Mouse (Mus musculus): ENCODE results near the gene Mbd6.
"Not testable (repeated sequence)": the region's sequence is repeated elsewhere in the genome, so short reads cannot be mapped to it uniquely, and the experiment has no call there.

Mbd6 gene

DNA sequence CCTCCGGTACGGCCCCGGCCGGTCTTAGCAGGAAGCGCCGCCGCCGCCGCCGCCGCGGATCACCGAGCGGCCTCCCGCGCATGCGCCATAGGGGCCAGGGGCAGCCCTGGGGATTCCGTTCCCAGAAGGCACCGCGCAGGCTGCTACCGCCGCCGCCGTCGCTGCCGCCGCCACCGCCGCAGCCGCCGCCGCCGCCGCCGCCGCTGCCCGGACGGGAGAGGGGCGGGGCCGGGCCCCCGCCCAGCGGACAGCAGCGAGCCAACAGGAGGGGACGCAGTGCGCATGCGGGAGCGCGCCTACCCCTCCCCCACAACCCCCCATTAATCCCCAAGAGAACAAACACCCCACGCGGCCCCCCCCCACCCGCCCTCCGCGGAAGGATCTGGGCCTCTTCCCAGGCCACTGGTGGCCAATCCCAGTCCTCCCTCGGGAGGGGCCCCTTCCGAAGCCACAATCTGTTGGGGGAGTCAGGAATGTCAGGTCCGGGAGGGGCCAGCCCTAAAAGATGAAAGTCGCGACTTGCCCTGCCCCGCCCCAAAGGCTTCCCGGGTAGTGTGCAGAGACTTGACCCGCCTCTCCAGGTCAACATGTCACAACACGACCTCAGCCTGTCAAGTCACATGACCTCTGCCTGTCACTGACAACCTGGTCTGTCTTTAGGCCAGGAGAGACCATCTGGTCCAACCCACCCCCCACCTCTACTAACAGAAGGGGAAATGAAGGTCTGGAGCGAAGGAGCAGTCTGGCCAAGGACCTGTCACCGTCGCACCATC lies at the start of gene Mbd6:
Mbd6 (minus strand) TSS at position 219 of the 773 bp plus-strand sequence.
- peak; percentile 75 to 80 for DNase-seq (ENCODE audit: low spot score in 2 of 2)

DNA sequence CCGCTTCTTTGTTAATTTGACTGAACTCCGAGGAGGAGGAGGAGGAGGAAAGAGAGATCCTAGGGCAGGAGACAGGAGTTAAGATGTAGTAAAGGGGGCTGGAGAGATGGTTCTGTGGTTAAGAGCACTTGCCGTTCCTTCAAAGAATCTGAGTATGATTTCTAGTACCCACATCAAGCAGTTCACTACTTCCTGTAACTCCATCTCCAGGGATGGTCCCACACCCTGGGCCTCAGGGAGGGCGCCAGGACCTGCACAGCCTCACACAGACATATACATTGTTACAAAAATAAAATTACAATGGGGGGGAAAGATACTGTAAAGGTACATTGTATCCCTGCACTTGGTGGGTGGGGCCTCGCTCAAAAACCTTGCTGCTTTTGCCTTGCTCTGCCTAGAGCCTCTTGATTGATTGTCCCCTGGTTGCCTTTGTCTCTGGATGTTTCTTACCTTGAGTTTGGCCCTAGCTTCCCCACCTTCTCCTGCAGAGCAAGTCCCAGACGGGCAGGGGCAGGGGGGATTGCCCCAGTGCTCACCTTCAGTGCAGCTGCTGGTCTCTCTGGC lies 48.8 kb upstream of the Mbd6 start:
- DNase-seq (ENCODE audit: low spot score in 2 of 2) = no peak

DNA sequence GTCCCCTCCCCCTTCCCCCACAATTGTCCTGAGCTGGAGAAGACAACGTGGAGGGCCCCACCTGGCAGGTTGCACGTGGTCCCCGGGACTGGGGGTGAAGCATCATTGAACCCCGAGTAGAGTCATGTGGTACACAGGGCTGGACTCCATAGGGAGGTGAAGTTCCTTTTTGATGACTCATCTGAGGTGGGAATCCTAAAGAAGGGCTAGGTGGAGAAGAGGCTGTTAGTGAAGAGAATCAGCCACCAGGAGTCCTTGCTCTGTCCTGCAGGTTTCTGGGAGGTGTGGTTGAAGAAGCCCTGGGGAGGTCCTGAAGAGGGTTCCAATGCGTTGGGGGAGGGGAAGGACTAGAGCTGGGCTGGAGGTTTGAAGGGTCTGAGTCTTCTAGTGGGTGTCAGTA lies 48.1 kb upstream of the Mbd6 start:
- no peak for DNase-seq (ENCODE audit: low spot score in 2 of 2)

DNA sequence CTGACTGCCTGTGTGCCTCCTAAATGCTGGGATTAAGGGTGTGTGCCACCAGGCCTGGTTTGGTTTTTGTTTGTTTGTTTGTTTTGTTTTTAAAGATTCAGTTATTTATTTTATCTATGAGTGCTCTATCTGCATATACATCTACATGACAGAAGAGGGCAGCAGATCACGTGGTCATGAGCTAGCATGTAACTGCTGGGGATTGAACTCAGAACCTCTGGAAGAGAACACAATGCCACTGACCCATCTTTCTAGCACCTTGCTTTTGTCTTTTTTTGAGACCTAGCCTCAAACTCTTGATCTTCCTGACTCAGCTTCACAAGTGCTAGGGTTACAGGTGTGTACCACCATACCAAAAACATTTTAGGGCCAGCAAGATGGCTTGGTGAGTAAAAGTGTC lies 46.5 kb upstream of the Mbd6 start:
- no peak for DNase-seq (ENCODE audit: low spot score in 2 of 2)

DNA sequence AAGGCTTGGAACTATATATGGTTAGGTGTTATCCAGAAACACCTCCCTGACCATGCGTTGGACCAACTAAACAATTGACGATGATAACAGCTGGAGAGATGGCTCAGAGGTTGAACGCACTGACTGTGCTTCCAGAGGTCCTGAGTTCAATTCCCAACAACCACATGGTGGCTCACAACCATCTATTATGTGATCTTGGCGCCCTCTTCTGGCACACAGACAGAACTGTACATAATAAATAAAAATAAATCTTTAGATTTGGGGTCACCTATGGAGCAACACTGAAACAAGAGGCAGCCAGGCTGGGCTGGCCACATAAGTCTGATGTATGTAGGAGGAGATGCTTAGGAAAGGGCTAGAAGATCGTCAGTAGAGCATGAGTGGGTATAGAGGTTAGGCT lies 44.3 kb upstream of the Mbd6 start:
- DNase-seq (ENCODE audit: low spot score in 2 of 2) = no peak

DNA sequence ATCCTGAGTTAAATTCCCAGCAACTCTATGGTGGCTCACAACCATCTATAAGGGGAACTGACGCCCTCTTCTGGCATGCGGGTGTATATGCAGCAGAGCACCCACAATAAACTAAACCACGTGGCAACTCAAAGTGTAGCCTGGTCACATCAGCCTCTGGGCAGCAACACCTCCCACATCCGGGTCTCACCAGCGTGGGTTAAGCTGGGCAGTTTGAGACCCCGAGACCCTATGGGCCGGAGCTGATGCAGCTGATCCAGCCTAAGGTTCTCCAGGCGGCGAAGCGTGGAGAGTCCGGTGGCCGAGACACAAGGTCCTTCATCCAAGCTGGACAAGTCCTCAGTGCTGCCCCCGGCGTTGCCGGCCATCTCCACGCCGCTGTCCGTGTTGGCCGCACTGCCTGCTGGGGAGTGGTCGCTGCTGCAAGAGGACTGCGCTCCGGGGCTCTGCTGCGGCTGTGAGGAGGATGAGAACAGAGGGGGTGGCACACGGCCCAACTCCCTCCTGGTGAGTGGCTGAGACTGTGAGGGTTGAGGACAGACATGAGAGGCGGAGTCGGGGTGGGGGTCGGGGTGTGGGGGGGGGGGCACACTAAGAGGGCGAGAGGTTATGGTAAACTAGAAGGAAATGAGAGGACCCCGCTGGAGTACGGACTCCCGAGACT lies 43.5 kb upstream of the Mbd6 start:
- DNase-seq (ENCODE audit: low spot score in 2 of 2) = no peak

DNA sequence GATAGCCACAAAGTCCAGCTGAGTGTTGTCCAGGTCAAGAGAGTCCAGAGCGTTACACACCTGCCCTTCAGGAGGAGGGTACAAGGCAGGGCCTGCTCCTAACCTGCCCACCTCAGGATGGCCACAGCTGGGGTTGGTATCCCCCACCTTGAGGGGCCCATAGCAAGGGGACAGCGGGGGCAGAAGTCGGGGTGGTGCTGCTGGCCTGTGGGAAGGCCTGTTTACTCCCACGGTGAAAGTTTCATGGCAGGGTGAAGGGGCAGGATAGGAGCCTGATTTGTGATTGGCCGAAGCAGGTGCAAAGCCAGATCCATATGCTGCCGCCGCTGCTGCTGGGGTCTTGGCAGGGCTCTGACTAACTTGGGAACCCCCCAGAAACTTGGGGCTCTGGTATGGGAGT lies 41.4 kb upstream of the Mbd6 start:
- DNase-seq (ENCODE audit: low spot score in 2 of 2) = no peak

DNA sequence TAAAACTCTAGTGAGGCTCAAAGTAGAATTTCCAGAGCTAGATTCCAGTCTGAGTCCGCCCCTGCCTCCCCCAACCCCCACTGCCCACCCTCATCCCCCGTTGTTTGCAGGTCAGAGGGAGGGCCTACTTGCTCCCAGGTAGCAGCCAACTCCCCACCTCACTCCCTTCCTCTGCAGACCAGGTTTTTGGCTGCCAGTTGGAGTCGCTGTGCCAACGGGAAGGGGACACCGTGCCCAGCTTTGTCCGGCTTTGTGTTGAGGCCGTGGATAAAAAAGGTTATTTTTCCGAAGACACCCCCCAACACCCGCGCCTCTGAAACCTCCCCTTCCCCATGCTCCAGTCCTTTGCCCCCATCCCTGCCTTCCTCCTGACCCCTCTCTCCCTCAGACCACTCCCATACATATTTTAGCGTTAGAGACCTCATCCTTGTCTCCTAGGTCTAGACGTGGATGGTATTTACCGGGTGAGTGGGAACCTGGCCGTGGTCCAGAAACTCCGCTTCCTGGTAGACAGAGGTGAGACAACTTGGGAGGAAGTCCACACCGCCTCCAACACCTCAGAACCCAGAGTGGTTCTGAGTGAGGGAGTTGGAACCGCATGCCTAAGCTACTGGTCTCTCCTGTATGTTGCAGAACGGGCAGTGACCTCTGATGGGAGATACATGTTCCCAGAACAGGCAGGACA lies 38.8 kb upstream of the Mbd6 start:
- no peak for DNase-seq (ENCODE audit: low spot score in 2 of 2)

DNA sequence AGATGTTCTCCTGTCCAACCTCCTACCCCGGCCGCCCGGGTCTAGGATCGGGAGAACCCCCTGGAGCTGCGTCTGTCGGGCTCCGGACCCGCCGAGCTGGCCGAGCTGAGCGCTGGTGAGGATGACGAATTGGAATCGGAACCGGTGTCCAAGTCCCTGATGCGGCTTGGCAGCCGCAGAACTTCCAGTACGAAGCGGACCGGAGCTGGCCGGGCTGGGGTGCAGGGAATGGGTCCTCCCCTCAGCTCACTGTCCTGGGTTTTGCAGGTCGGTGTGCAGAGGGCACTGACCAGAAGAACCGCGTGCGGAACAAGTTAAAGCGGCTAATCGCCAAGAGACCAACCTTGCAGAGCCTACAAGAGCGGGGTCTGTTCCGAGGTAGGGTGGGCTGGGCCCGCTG lies 38.0 kb upstream of the Mbd6 start:
- no peak for DNase-seq (ENCODE audit: low spot score in 2 of 2)

DNA sequence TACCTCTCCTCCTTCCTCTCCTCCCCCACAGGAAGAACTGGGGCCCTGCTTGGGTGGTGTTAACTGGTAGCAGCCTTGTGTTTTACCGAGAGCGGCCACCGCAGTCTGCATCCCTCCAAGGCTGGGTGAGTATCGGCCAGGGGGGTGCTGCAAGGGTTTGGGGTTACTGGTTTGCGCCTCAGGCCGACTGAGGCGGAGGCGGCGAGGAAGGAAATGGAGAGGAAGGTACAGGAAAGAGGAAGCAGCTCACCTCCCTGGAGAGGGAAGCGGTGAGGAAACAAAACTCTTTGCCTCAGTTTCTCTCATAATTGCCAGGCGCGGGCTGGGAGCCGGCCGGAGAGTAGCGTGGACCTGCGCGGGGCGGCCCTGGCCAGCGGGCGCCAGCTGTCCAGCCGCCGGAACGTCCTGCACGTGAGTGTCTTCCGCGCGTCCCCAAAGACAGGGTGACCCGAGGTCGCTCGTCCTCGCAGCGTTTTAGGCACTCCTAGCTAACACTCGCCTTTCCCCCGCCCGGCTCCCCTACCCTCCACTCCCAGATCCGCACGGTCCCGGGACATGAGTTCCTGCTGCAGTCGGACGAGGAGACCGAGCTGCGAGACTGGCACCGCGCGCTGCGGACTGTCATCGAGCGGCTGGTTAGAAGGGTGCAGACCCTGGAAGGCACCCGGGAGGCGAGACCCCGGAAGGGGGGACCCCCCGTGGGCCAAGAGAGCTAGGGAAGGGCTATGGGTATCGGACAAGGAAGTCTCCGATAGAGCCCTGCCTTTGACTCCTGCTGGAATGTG lies 37.4 kb upstream of the Mbd6 start:
- DNase-seq (ENCODE audit: low spot score in 2 of 2) = no peak

DNA sequence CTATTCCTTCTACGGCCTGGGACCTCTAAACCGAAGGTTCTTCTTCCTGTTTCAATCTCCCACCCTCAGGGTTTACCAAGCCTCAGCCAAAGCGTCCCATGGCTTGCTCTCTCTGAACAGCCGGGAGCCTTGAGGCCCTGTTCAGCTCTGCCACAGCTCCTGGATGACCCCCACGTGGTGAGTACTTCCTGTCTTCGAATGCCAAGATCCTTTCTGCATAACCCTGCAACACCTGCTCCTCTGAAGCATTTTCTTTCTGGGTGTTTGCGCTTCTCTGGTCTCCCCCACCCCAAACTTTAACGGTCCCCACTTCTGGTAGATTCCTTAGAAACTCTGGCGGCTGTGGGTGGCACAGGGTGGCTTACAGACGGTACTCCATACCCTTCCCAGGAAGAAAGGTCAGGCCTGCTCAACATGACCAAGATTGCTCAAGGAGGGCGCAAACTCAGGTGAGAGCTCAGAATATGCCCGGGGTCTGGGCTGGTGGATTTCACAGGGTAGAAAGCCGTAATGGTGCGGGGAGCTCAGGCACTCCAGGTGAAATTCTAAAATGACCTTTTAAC lies 36.7 kb upstream of the Mbd6 start:
- DNase-seq (ENCODE audit: low spot score in 2 of 2) = no peak

DNA sequence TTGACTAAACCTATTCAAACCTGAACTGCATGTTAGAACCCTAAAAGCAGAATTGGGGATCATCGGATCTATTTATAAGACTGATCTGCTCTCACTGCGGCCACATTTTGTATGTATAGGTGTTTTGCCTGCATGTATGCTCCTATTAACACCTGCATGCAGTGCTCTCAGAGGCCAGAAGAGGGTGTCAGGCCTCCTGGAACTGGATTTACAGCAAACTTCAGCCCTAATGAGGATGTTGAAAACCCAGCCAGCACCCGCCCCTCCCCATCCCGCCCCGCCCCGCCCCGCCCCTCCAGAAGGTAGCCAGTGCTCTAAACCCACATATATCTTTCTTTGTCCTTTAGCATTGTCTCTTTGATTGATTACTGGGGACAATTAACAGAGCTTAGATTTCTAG lies 35.7 kb upstream of the Mbd6 start:
- no peak for DNase-seq (ENCODE audit: low spot score in 2 of 2)

DNA sequence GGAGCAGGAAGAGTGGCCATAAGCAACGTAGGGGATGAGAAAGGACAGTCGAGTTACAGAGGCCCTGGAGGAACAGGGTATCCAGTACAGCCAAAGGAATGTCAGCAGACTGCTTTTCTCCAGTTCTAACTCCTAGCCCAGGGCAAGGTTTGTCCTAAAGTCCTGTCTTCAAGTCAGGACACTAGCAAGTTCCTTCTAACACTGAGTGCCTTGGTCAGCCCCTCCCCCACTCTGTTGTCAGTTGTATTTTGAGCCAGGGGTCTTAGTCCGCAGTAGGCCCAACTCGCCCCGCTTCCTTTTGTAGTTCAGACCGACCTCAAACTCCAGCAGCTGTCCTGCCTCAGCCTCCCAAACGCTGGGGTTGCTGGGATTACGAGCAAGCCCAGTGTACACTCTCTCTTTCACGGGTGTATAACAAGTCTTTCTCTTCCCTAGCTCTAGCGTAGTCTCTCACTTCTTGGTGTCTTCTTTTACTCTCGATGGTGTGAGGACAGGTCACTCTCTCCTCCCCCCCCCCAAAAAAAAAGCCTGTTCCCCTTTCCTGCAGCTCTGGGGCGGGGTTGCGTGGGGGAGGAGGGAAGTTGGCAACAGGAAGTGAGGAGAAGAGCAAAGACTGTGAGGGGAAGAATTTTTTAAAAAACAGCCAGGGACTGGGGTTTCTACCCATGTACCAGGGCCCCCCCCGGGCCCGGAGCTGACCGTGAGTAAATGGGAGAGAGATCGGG lies 34.5 kb upstream of the Mbd6 start:
- DNase-seq (ENCODE audit: low spot score in 2 of 2) = no peak

DNA sequence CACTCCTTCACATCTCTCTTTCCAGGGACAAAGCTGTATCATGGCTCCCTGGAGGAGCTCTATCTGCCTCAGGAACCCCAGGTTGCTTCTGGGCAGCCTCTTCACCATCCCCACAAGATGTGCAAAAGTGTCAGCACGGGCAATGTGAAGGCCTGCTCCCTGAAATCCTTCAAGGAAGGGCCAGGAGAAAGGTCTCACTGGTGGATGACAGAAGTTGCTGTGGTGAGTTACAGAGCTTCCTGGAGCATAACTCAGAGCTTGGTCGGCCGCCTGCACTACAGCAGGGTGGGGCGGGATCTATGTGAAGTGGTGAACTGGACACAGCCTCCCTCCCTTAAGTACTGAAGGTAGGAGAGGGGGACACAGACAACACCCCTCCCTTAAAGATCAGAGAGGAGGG lies 33.9 kb upstream of the Mbd6 start:
- no peak for DNase-seq (ENCODE audit: low spot score in 2 of 2)

DNA sequence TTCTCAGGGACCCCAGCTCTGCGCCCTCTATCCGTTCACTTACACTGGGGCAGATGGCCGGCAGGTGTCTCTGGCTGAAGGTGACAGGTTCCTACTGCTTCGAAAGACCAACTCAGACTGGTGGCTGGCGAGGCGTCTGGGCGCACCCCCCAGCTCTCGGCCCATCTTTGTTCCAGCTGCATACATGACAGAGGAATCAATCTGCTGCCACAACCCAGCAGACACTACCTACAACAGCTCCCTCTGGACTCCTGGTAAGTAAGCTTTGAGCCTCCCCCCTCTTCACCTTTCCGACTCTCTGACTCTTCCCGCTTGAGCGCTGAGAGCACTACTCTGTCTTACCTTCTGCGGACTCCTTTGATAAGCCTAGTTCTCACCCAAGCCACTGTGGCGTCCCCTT lies 33.4 kb upstream of the Mbd6 start:
- DNase-seq (ENCODE audit: low spot score in 2 of 2) = no peak

DNA sequence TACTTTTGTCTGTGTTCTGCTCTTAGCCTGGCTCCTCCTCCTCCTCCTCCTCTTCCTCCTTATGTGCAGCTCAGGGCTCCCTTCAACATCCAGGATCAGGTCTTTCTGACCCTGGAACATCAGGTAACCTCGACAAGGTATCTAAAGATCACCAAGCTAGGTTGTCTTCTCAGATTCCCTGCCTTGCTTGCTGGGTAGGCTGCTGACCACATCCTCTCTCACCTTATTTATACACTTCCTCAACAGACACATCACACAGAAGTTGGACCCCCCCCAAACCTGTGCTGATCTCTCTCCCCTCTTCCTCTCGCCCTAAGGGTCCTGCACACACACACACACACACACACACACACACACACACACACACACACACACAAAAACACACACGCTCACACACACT lies 32.8 kb upstream of the Mbd6 start, which contains the start of gene Arhgap9:
Arhgap9 (plus strand) TSS at position 344 of the 400 bp plus-strand sequence.
- DNase-seq (ENCODE audit: low spot score in 2 of 2) = no peak

DNA sequence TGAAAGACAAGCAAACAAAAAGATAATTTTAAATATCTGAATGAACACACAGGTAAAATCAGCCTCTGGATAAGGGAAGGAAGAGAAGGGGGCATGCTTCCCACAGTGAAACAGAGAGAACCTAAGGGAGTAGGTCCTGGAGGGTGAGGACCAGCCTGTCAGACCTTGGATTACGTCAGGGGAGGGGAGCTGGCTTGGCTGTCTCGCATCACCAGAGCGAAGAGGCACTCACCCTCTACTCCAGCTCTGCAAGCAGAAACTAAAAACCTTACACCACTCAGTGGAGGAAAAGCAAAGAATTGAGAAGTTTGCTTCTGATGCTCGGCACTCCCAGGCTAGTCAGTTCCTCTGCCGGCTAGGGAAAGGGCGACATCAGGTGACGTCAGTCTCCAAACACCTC lies 31.2 kb upstream of the Mbd6 start:
- no peak for DNase-seq (ENCODE audit: low spot score in 2 of 2)

DNA sequence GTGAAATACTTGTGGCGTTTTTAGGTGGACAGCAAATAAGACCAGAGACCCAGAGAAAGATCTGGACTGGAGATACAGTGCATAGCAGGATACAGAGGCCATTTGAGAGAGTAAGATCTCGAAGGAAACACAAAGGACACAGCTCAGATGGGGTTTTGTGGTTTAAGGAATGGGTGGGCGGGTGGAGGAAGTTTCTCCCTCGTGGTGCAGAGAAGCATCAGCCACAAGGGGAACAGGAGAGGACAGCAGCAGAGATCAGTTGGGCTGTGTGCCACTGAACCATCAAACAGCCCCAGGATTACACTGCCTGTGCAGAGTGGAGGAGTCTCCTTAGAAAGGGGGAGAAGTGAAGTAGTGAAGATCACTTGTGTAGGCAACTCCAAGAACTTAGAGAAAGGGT lies 29.2 kb upstream of the Mbd6 start:
- no peak for DNase-seq (ENCODE audit: low spot score in 2 of 2)

DNA sequence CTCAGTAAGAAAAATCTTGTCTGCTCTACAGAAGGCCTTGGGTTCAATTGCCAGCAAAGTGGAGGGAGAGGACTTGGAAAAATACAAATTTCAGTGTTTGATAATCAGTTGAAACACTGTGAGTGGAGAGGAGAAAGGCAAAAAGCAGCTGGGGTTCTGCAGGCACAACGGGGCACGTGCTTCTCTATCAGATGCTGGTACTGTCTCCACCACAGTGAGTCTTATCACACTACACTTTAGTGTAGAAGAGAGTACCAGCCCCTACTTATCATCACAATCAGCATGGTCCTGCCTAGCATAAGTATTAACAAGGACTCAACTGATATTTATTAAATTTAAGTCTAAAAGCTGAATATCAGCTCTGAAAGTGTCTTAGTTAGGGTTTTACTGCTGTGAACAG lies 28.5 kb upstream of the Mbd6 start:
- no peak for DNase-seq (ENCODE audit: low spot score in 2 of 2)

DNA sequence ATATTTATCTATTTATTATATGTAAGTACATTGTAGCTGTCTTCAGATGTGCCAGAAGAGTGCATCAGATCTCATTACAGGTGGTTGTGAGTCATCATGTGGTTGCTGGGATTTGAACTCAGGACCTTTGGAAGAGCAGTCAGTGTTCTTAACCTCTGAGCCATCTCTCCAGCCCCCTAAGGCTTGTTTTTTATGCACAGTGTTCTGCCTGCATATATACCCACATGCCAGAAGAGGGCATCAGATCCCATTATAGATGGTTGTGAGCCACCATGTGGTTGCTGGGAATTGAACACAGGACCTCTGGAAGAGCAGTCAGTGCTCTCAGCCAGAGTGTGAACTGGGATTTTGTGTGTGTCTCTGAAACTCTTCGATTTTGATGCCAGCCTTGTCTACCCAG lies 26.1 kb upstream of the Mbd6 start:
- not testable (repeated sequence) for DNase-seq (ENCODE audit: low spot score in 2 of 2)

DNA sequence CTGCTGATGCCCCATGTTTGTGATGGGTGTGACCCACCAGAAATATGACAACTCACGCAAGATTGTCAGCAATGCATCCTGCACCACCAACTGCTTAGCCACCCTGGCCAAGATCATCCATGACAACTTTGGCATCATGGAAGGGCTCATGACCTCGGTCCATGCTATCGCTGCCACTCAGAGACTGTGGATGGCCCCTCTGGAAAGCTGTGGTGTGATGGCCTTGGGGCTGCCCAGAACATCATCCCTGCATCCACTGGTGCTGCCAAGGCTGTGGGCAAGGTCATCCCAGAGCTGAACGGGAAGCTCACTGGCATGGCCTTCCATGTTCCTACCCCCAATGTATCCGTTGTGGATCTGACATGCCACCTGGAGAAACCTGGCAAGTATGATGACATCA lies 24.7 kb upstream of the Mbd6 start:
- DNase-seq (ENCODE audit: low spot score in 2 of 2) = not testable (repeated sequence)

All from right cerebral cortex, postnatal 36 days (tissue).